Mouse (Mus musculus): ENCODE measurements around the gene Ggt7. TPM values are rescaled to one million over a fixed set of nuclear protein-coding genes. Genes with fewer than 3 reads are reported as not detected.

Gene Ggt7
- total RNA-seq (2023) = 5.5 TPM

DNA sequence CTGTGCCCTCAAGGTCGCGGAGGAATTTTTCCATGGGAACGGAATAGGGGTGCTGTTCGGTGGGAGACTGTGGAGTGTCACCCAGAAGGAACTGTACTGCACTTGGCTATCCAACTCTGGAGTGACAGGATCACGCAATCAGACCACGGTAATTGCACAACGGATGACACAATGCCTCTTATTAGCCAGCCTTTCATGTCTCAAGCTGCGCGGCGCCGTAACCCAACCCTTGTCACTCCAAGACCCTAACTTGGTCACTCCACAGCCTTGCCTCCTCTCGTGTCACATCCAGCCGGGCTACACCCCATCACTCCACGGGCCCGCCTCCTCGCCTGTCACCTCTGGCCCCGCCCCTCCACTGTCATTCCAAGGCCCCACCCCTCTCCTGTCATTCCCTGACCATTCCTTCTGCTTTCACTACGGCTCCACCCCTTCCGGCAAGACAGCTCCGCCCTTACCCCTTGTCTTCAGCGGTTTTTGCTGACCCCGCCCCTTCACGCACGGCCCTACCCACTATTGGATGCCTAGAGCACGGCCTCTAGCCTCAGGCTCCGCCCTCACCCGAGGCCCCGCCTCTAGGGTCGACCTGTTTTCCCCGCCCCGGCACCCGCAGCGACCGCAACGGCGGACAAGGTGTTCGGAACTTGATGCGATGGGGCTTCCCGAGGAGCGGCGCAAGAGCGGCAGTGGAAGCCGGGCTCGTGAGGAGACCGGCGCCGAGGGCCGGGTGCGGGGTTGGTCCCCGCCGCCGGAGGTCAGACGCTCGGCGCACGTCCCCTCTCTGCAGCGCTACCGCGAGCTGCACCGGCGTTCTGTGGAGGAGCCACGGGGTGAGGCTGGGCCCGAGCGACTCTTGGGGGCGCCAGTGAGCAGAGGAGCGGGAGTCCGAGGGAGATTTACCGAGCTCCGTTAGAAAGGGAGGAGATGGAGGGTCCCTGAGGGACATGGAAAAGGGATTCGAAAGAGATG lies at the start of gene Ggt7, which contains the start of gene Acss2:
Gene Ggt7 (minus strand): TSS at position 783 of the 969 bp plus-strand sequence.
Gene Acss2 (plus strand): TSS at position 494 of the 969 bp plus-strand sequence.

DNA sequence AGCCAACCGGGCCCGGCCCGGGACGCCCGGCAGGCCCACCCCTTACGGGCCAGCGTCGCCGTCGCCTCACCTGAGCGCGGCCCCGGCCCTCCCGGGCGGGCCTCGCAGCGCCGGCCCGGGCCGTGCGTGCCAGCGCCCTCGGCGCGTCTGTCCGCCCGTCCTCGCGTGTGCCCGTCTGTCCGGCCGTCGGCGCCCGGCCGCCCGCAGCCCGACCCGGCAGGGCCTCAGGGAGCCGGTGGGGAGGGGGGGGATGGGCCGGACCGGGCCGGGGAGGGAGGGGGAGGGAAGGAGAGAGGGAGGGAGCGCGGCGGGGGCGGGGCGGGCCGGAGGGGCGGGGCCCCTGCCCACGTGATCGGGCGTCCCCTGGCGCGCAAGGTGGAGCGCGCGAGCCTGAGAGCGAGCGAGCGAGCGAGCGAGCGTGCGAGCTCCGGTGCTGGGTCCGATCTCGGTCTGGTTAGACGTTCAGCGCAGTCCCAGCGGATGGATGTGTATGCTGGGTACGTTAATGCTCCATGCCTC lies 44.4 kb downstream of the Ggt7 start, which contains the start of gene Ncoa6:
Gene Ncoa6 (minus strand): TSS at position 325 of the 519 bp plus-strand sequence.

Other genes starting within 250 kb of the Ggt7 start
- 32.4 TPM for gene Map1lc3a, start 241.9 kb downstream of the Ggt7 start, total RNA-seq (2023)
- 23.2 TPM for gene Pigu, start 160.8 kb downstream of the Ggt7 start, total RNA-seq (2023)
- gene Trp53inp2, start 137.2 kb downstream of the Ggt7 start, total RNA-seq (2023) = 118 TPM
- gene Ncoa6, start 44.3 kb downstream of the Ggt7 start, total RNA-seq (2023) = 70.8 TPM
- gene Acss2, start 289 bp downstream of the Ggt7 start, total RNA-seq (2023) = 66.9 TPM
- 11.2 TPM for gene Gss, start 74.6 kb upstream of the Ggt7 start, total RNA-seq (2023)
- gene Myh7b, start 93.0 kb upstream of the Ggt7 start, total RNA-seq (2023) = not detected
- 194 TPM for gene Trpc4ap, start 174.1 kb upstream of the Ggt7 start, total RNA-seq (2023)
- 33.6 TPM for gene Edem2, start 211.2 kb upstream of the Ggt7 start, total RNA-seq (2023)
- not detected for gene Gm17581, start 217.6 kb upstream of the Ggt7 start, total RNA-seq (2023)
- gene Procr, start 232.9 kb upstream of the Ggt7 start, total RNA-seq (2023) = not detected